Mouse (Mus musculus): ENCODE results near the gene Gm20431.
"Not testable (repeated sequence)": the region's sequence is repeated elsewhere in the genome, so short reads cannot be mapped to it uniquely, and the experiment has no call there.

Gene Gm20431

DNA sequence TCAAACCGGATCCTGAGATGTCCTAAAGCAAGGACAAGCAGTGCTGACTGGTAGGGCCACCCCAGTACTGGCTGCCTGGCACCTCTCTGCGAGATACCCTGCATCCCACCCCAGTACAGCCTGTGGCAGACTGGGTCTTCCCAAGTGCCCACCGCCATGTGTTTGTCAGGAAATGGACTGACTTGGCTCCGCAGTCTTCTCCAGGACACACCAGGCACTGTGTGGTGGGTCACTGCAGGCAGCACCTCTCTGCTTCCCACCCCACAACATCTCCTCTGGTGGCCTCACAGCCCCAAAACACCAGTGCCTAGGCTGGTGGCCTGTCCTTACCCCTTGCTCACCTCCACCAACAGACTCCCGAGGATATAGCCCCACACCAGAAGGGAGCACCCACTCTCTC lies 30.9 kb downstream of the Gm20431 start:
- no peak for DNase-seq (ENCODE audit: low read depth)

DNA sequence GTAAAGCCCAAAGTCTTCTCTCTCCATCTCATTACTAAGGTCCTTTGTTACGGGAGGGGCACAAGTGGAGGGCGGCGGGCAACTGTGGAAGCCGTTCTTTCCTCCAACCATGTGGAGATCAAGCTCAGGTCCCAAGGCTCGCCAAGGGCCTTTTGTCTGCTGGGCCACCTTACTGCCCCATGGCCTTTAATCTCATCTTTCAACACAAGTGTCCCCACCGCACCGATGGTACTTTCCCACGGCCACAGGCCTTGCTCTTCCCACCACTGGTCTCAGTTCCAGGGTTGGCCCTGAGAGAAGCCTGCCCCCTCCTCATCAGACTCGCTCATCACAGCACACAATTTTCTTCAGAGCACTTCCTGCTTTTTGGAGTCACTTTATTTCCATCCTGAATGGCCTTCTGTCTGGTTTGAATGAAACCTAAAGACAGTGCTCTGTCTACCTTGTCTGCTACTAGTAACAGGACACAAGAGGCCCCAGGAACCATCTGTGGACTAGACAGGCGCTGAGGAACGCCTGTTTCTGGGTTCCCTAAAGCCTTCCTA lies 31.6 kb downstream of the Gm20431 start:
- no peak for DNase-seq (ENCODE audit: low read depth)

DNA sequence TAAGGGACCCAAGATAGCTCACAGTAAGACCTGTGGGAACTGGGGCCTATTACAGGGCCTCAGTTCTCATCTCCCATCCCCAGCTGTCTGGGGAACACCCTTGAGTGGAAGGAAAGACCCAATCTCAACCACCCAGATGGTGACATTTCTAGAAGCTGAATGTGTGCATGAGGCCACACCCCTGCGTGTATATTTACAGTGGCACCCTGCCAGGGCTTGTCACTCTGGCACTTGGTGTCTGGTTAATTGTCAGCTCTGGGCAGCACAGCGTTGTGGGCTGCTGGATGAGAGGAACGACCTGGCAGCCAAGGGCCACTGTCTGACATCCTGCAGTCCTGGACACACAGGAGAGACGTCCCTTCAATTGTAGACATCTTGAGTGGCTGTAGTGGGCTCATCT lies 32.4 kb downstream of the Gm20431 start:
- DNase-seq (ENCODE audit: low read depth) = peak; percentile 83

DNA sequence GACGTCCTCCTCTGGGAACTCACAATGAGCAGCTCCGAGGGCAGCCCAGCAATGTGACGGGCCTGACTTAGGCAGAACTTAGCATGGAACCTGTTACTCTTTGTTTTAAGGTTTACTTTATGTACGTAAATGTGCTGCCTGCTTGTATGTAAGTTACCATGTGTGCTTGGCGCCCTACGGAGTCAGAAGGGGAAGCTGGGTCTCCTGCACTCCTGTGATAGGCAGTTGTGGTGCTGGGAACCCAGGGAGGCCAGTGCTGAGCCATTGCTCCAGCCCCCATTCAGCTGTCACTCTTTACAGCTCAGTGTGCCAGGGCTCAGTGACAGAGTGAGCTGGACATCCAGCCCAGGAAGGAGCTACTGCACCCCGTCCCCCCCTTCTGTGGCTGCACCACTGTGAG lies 34.3 kb downstream of the Gm20431 start:
- DNase-seq (ENCODE audit: low read depth) = no peak

DNA sequence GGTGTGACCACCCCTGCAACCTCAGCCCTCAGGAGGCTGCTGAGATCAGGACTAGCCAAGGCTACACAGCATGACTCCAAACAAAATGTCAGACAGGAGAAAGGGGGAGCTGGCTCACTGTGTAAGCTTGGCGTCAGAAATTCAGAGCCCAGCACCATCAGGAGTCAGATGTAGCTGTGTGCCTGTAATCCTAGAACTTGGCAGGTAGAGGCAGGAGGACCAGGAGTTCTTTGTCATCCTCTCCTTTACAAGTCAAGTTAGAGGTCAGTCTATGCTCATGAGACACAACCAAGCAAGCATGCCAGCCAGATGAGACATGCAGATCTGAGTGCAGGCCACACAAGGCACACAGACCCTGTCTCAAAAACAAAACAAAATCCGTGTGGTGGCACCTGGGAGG lies 35.6 kb downstream of the Gm20431 start:
- no peak for DNase-seq (ENCODE audit: low read depth)

DNA sequence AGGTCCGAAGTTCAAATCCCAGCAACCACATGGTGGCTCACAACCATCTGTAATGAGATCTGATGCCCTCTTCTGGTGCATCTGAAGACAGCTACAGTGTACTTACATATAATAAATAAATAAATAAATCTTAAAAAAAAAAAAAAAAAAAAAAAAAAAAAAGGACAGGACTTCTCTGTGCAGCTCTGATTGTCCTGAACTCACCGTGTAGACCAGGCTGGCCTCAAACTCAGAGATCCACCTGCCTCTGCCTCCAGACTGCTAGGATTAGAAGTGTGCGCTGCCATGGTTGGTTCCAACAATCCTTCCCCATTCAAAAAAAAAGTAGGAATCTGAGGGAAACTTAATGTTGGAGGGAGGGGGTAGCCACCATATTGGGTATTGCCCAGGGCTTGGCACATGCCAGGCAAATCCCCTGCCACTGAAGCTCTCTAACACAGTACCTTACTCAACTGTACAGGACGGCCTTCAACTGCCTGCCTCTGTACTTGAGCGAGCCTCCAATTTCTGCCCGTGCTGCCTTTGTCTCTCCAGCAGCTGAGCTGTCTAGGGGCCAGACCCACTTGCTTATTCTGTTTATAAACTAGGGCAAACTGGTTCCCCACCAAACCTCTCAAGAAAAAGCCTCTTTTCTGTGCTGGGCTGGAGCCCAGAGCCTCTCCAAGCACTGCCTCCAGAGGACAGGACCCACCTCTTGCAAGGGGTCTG lies 36.8 kb downstream of the Gm20431 start:
- DNase-seq (ENCODE audit: low read depth) = no peak

DNA sequence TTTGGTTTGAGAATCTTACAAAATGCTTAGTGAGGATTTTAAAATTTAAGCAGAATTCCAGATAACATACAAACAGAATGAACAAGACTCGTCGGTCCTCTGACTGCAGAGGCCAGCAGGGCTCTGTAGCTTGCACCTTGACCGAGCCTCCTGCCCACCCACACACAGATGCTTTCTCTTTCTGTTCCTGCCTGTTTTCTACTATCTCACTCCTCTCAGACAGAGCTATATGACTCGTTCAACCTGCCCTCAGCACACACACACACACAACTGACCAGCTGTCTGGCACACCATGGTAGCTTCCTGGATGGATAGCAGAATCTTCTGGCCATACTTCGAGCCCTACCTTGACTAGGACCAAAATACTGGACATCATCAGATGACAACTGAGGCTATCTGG lies 38.3 kb downstream of the Gm20431 start:
- no peak for DNase-seq (ENCODE audit: low read depth)

DNA sequence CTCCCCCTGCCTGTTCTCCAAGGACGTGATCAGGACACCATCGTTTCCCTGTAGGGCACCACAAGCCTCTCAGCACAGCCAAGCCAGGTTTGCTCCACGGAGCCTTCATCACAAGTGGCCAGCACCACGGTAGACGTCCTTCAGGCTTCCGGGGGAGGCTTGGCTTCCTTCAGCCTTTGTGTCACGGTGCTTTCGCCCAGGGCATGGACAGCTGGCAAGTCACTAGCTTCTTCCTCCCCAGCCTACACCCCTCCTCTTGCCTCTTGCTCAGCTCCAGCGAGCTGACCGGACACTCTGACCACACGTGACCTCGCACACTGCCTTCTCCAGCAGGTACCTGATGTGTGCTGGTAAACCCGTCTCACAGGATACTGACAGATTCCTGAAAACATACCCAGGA lies 38.9 kb downstream of the Gm20431 start:
- no peak for DNase-seq (ENCODE audit: low read depth)

DNA sequence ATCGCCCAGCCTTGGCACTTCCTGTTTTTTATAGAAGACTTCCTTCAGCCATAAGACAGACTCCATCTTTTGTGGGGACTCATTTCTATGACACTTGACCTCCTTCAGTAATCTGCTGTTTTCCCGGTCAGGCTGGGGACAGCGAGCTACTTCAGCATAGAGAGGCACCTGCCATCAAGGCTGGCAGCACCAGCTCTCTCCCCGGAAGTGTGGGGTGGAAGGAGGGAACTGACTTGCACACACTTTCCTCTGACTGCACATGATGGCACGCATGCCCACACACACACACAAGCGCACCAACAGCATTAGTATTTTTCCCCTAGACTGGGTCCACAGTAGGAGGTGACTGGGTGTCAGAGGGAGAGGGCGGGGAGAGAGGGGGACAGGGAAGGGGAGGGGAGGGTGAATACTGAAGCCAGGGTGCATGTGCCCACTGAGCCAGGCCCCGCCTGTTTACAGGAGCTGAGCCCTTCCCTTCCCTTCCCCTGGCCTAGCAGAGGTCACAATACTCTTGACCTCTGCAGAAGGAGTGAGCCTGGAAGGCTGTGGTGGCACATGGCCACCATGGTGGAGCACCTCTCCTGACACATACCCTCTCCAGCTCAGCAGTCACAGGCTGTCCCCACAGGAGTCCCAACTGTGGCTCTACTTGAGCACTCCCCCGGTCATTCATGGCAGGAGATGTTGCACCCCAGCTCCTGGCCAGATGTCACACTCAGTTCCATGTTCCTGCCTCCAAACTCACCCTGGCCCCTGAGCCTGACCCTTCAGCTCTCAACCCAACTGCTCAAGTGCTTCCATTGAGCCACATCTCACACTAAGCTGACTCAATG lies 39.8 kb downstream of the Gm20431 start:
- no peak for DNase-seq (ENCODE audit: low read depth)

DNA sequence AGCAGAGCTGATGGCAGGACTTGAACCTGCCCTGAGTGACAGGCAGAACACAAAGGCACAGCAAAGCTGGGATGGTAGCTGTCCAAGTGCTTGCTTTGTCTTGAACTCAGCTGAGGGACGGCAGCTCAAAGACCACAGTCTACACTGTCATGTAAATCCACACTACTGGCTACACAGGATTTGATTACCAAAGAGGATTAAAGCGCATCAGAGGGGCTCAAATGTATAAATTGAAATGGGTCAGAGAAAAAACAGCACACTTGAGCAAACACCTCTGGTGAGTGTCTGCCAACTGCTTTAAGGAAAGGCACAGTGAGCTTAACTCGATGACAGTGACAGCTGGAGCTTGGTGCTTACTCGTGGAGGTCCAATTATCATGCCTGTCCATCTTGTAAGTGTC lies 43.8 kb downstream of the Gm20431 start:
- no peak for DNase-seq (ENCODE audit: low read depth)

DNA sequence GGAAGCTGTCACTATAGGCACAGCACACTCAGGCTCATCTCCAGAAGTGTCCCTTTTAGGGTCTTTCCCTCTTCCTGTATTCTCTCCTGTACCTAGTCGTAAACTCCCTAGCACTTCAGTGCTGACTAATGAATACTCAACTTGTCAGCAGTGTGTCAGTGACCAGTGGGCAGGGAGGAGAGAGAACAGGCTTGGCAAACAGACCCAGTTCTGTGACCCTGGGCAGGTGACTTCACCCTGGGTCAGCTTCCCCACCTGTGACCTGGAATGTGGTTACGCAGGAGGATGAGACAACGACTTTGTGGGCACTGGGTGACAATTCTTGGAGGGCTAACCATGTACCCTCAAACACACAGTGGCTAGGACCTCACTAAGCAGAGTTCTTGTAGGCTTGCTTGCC lies 44.3 kb downstream of the Gm20431 start:
- no peak for DNase-seq (ENCODE audit: low read depth)

DNA sequence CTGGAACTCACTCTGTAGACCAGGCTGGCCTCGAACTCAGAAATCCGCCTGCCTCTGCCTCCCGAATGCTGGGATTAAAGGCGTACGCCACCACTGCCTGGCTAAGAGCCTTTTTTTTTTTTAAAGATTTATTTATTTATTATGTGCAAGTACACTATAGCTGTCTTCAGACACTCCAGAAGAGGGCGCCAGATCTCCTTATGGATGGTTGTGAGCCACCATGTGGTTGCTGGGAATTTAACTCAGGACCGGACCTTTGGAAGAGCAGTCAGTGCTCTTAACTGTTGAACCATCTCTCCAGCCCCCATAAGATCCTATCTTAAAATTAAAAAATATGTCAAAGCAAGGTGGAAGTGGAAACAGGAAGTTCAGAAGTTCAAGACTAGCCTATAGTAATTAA lies 48.0 kb downstream of the Gm20431 start:
- DNase-seq (ENCODE audit: low read depth) = not testable (repeated sequence)

DNA sequence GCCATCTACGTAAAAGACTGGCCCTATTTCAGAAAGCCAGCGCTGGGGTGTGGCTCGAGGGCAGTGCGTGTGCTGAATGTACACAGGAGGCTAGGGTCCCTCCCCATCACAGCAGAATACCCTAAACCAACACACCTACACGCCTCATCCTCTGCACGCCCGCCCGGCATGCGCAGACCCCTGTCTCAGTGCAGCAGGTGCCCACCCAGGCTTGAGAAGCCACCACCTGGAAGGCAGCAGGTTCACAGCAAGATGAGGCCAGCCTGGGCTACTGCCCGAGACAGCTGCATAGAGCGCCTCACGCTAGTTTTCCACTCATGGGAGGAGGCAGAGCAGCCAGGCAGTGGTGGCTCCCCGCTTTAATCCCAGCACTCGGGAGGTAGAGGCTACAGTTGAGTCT lies 49.2 kb downstream of the Gm20431 start:
- no peak for DNase-seq (ENCODE audit: low read depth)

DNA sequence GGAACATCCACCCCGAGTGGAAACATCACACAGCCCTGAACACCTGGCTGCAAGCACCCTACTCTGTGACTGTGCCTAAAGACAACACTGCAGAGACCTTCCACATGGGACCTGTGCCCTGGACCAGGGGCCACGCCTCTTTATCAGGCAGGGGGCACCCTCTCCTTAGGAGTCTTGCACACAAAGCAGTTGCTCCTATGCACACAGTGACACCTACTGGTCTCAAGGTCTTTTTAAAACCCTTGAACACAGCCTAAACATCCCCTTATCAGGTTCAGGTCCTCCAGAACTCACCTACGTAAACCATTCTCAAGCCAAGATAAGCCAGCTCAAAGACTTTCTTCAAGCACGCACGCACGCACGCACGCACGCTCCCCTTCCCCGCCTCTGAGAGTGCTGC lies 50.0 kb downstream of the Gm20431 start:
- DNase-seq (ENCODE audit: low read depth) = no peak

DNA sequence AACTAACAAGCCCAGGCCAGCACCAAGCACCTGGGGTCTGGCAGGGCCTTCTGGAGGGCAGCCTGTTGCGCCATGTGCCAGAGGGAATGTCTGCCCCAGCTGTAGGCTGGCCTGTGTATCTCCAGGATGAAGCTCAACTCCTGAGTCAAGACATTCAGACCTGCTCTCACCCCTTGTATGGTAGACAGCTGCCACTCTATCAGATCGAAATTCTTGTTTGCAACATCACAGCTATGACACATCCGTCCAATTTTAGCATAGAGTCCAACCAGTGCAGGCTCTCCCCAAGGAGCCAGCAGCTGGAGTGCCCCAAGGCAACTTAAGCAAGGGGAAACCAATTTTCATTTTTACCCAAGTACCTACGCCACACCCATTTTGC lies 54.6 kb downstream of the Gm20431 start:
- DNase-seq (ENCODE audit: low read depth) = peak; percentile 41

DNA sequence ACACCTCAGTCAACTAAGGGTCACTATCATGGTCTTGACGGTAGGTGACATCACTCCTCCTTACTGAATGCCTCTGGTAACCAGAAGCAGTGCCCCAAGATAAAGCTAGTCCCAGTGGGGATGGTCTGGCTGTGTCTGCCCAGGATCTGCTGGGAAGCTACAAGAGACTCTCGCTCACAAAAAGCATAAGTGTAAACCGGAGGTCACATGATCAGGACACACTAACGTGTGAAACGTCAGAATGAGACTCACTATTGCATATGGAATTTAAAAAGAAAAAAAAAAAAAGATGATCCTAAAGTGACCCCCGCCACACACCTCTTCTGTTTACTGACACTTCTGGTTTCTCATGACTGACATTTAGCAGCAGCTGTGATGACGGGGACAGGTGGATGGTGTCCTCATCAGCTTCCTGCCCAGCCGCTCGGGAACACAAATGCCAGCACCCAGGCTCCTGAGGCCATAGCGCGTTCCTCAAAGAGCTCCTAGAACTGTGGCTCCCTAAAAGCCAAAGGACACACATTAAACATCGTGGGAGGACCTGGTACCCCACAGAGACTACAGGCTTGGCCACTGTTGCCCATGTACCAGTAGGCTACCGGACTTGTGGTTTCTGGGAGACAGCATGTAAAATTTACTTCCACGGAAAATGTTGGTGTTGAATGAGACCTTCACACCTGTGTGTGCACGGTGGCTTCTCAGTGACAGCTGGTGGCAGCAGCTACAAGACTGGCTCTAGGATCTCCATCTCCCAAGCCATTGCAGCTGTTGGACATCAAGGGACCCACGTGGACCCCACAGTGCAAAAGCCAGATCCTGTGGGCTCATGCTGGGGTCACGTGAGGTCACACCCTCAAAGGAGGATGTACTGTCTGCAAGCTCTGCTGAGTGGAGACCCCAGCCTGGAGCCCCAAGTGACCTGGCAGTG lies 55.2 kb downstream of the Gm20431 start:
- no peak for DNase-seq (ENCODE audit: low read depth)

DNA sequence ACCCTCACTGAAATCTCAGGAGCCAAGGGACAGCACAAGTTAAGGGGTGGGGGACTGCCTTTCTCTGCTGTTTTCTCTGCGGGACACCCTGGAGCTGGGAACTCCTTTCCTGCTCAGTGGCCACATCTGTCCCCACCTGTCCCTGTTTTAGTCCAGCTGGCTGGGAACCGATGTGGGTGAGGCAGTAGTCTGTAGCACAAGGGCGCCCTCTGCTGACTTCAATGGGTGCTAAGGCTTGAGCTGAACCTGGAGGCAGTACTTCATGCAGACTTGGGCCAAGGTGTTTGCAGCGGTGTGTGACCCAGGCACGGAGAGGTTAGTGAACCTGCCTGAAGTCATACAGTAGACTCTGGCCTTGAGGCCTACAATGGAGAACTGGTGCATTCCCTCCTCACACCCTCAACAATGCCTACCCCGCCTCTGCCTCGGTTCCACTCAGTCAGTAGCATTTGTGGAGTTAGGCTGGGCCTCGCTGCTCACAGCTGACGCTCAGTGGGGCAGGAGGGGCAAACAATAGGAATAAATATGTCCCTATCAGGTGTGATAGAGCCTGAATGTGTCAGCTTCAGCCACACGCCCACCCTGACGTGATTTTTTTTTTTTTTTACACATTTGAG lies 56.0 kb downstream of the Gm20431 start:
- peak; percentile 81 for DNase-seq (ENCODE audit: low read depth)

DNA sequence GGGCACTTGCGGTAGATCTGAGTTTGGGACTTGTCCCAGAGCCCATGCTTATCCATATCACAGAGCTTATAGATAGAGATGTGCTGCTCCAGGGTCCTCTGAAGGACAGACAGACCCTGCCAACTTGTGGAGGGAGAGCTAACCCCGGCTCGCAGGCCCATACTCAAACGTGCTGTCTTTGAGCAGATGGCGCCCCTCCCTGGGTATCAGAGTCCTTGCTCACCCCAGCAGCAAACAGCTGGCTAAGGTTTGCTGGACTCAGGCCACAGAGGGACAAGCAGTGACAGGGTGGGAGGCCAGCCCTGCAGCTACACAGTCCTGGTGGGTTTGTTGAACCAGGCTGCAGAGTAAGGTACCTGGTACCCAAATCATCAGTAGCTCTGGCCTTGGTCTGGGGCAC lies 58.3 kb downstream of the Gm20431 start:
- no peak for DNase-seq (ENCODE audit: low read depth)

DNA sequence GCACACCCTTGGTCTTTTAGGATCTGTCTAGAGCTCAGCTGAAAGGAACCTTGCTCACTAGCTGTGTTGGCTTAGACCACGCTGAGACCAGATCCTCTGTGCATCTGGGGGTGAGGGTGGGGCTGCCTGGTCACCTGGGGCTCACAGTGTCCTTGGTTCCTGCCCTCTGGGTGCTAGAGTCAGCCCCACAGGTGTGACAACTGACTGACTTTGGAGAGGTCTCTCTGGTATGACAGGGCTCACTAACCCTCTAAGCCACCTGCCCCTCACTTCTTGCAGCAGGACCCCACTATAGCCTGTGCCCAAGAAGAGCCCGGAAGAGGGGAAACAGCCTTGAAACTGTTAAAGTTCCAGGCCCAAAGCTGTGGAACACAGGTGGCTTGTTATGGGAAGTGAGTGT lies 58.9 kb downstream of the Gm20431 start:
- no peak for DNase-seq (ENCODE audit: low read depth)

DNA sequence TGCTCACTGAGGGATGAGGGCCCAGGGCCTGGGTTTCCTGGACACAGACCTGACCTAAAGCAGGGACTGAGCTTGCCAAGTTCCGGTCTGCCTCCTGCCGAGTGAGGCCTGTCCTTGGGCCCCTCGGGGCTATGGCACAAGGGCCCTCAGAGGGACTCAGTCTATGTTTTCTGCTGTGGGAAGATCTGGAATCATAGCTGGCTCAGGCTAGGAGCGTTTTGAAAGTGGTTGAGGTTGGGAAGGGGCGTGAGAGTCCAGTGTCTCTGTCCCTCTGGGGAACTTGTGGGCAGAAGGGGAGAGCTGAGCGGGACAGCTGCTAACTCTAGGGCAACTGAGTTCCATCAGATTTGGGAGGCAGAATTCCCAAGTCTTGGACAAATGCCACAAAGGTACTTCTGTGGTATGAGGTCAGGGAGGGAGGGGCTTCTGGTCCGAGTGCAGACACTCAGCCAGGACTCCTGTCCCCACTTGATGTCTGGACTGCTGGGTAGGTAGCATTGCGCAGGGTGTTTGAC lies 60.8 kb downstream of the Gm20431 start:
- no peak for DNase-seq (ENCODE audit: low read depth)

DNA sequence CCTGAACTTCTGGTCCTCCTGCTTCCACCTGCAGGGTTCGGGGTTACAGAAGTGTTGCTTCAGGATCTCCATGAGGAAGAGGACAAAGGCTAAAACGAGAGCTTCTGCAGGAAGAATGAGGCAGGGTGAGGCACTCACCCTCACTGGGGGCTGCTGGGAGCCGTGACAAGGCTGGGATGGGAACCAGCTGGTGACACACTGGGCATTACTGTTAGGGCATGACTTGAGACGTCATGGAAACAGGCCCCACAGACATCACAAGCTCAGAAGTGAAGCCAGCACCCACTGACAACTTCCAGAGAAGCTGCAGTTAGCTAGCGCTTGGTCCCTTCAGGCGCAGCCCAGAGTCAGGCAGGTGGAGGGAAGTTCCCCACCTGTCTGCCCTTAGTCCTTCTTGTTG lies 61.4 kb downstream of the Gm20431 start:
- no peak for DNase-seq (ENCODE audit: low read depth)

DNA sequence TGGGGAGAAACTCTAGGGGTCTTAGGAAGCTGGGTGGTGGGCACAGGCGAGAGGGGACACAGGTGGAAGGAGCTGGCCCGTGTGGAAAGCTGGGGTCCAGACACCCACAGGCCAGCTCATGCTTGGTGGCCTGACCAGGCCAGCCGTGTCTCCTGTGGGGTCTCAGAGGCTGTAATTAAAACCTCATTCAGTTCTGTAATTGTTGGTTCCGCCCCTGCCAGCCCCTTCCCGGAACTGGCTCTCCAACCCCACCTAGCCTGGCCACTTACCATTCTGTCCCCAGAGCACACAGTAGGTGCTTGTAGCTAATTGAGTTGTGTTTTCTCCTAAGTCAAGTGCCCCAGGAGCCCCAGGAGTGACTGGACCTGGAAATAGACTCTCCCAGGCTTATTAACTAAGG lies 62.1 kb downstream of the Gm20431 start:
- no peak for DNase-seq (ENCODE audit: low read depth)

Data from 416B (cell line).